Mouse (Mus musculus): ENCODE measurements around the gene Rap1a. TPM values are rescaled to one million over a fixed set of nuclear protein-coding genes. Genes with fewer than 3 reads are reported as not detected.

Rap1a gene
- polyA plus RNA-seq, 1 experiment, result 25.4 TPM

- TF ChIP-seq GATA1 (IDR thresholded peaks at IDR 0.05; ENCODE audit: low read length), result peak; percentile 17
These were observed 14.2 kb upstream of the Rap1a start for GRCm38 (mm10) chr3:105815236-105815904.

GRCm38 (mm10) chr3:105811146-105811545 lies 10.0 kb upstream of the Rap1a start:
- no peak for TF ChIP-seq GATA1 (IDR thresholded peaks at IDR 0.05; ENCODE audit: low read length)

DNA sequence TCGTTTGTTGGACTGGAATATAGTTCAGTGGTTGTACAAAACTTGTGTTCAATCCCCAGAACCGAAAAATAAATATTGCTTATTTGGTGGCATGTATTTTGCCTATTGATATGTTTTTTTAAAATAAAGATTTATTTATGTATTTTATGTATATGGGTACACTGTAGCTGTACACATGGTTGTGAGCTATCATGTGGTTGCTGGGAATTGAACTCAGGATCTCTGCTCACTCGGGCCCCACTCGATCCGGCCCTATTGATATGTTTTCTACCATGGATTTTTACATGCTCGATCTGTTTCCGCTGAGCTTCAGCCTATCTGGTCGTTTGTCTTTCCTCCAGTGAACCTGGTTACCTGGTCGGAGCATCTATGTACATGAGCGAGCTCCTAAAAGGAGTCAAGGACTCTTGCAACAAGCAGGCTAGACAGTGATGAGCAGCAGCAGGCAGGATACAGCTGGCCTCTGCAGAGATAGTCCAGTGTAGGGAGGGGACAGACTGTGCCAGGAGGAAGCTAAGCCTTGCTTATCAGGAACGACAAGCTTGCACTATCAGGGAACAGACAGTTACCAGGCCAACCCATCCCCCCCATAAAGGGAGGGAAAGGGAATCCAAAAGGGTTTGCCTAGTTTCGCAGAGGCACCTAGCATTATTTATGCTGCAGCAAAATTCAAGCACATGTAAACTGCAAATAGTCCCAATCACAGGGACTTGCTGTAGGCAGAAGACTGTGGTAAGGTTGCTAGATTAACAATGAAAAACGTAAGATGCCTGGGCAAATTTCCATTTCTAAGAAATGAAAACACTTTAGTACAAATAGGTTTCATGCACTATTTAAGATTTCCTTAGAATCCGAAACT lies 7.3 kb upstream of the Rap1a start:
- TF ChIP-seq GATA1 (IDR thresholded peaks at IDR 0.05; ENCODE audit: low read length), result peak; percentile 98

GRCm38 (mm10) chr3:105807672-105808071 lies 6.5 kb upstream of the Rap1a start:
- TF ChIP-seq GATA1 (IDR thresholded peaks at IDR 0.05; ENCODE audit: low read length), result no peak

GRCm38 (mm10) chr3:105806519-105807249 lies 5.5 kb upstream of the Rap1a start:
- TF ChIP-seq GATA1 (IDR thresholded peaks at IDR 0.05; ENCODE audit: low read length), result no peak

DNA sequence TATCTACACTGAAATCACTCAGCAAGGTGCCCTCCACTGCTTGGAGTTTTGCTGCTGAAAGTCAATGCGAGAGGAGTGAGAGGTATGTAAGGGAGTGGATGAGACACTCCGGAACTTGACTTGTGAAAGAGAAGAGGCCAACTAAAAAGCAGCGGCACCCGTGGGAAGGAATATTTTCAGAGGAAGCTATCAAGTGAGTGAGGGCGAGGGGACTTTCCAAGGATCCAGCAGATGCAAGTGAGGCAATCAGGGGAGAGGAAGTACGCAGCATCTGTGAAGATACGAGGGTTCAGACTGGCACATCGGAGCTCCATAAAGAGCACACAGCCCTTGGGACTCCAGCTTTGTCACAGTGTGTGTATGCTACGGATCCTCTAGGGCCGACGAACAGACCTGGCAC lies 2.5 kb upstream of the Rap1a start:
- TF ChIP-seq GATA1 (IDR thresholded peaks at IDR 0.05; ENCODE audit: low read length), result no peak

GRCm38 (mm10) chr3:105800675-105801190 lies 403 bp downstream of the Rap1a start:
- no peak for TF ChIP-seq GATA1 (IDR thresholded peaks at IDR 0.05; ENCODE audit: low read length)

DNA sequence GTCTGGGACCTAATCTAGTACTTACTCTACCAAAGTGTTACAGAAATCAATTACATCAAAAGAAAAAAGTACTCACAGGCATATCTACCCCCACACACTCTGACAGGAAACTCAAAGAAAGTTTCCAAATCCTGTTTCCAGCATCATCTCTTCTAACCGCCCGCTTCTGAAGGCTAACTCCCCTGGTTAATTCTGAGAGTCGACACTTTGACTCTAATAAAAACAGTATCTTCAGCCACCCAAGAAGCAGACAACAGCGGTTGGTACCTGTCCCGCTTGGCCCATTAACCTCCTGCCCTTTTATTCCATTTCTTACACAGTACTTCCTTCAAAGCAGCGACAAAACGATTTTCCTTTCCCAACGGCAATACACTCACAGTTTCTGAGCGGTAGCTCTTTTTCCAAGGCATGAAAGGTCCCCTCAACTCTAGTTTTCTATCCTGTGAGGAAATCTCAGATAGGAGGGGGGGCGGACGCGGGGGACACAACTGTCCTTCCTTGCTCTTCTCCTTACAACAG lies 921 bp downstream of the Rap1a start:
- no peak for TF ChIP-seq GATA1 (IDR thresholded peaks at IDR 0.05; ENCODE audit: low read length)

DNA sequence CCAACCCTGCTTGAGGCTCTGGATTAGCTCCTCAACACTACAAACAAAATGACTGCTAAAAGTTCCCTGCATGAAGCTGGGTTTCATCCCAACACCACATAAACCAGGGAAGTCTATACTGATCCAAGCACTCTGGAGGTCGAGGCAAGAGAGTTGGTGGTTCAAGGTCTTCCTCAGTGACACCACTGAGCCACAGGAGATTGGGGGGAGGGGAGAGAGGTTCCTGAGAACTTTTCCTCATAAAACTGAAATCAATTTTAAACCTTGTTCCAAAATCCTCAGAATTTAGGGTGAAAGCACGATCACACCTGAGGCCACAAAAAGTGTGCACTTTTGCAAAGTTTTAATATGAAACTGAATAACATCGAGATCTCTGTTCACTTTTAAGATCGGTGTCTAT lies 1.8 kb downstream of the Rap1a start:
- no peak for TF ChIP-seq GATA1 (IDR thresholded peaks at IDR 0.05; ENCODE audit: low read length)

- no peak for TF ChIP-seq GATA1 (IDR thresholded peaks at IDR 0.05; ENCODE audit: low read length)
These were observed 2.4 kb downstream of the Rap1a start for GRCm38 (mm10) chr3:105798770-105799169.

GRCm38 (mm10) chr3:105797427-105797826 lies 3.7 kb downstream of the Rap1a start:
- TF ChIP-seq GATA1 (IDR thresholded peaks at IDR 0.05; ENCODE audit: low read length), result no peak

GRCm38 (mm10) chr3:105796761-105797160 lies 4.4 kb downstream of the Rap1a start:
- TF ChIP-seq GATA1 (IDR thresholded peaks at IDR 0.05; ENCODE audit: low read length), result no peak

DNA sequence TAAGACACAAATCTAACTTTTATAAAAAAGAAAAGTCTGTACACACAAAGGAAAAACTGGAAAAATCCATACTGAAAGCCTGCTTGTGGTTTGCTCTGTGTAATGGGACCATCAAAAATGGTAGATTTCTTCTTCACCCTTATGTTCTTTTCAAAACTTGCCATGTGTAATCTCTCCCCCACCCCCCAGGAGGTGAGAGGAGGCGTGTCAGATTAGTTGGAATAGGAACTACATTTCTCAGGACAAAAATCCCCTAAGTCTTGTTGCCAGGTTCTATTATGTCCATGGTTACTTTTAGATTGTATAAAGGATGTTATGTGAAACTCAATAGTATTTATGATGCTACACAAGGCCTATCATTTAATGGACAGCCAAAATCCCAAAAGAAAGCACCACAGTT lies 6.8 kb downstream of the Rap1a start:
- no peak for TF ChIP-seq GATA1 (IDR thresholded peaks at IDR 0.05; ENCODE audit: low read length)

DNA sequence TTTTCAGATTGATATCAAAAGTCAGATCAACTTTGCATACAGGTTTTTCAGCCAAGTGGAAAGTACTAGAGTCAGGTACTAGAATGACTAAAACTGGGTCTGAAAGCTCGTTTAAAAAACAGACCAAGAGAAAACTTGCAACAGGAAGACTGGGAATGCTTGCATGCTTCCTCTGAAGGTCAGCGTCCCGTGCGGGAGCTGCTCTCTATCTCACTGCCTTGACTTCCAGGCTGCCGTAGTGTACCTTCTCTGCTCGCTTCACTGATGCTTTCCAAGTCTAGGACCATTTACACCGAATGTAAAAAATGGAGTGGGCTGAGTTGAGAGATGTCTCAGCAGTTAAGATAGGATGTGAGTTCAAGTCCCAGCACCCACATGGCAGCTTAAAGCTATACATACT lies 8.8 kb downstream of the Rap1a start:
- TF ChIP-seq GATA1 (IDR thresholded peaks at IDR 0.05; ENCODE audit: low read length), result no peak

- no peak for TF ChIP-seq GATA1 (IDR thresholded peaks at IDR 0.05; ENCODE audit: low read length)
These were observed 10.0 kb downstream of the Rap1a start for GRCm38 (mm10) chr3:105791129-105791528.

- TF ChIP-seq GATA1 (IDR thresholded peaks at IDR 0.05; ENCODE audit: low read length), result no peak
These were observed 10.8 kb downstream of the Rap1a start for GRCm38 (mm10) chr3:105790338-105790737.

Data from G1E-ER4 (cell line).